Mouse (Mus musculus) G1E (cell line): Measurements from ENCODE around the gene Fgfr2. TPM values are rescaled to one million over a fixed set of nuclear protein-coding genes. Genes with fewer than 3 reads are reported as not detected.

ENCODE experiments used
- ATAC-seq: 2 replicates; pipeline ENCODE4 v1.8.0; 2016; ENCODE audit warnings: mild to moderate bottlenecking; ENCODE audit not compliant: insufficient number of reproducible peaks, poor library complexity, low FRiP score, severe bottlenecking; ENCODE audit errors: extremely low read depth
- DNase-seq: peaks from one replicate; pipeline ENCODE4 v3.0.0; 2012; ENCODE audit warnings: low spot score
- H3K27me3 ChIP-seq: 2 replicates; pipeline ENCODE4 v1.6.1; 2012; ENCODE audit warnings: mild to moderate bottlenecking, low read length, inconsistent platforms; ENCODE audit not compliant: insufficient read depth
- H3K36me3 ChIP-seq: replicated peaks from 2 replicates; pipeline ENCODE3; 2012; ENCODE audit warnings: mild to moderate bottlenecking, inconsistent platforms
- H3K4me1 ChIP-seq: 2 replicates; pipeline ENCODE4 v1.6.1; 2012; ENCODE audit warnings: low read depth, low read length, inconsistent platforms, mixed read lengths; ENCODE audit not compliant: insufficient read depth
- H3K4me3 ChIP-seq: 2 replicates; pipeline ENCODE4 v1.5.1; 2012; ENCODE audit warnings: low read depth, mild to moderate bottlenecking, inconsistent platforms, low read length, moderate library complexity, mixed read lengths
- H3K9me3 ChIP-seq: replicated peaks from 2 replicates; pipeline ENCODE4 v1.6.1; 2012; ENCODE audit warnings: inconsistent platforms
- CTCF ChIP-seq: IDR thresholded peaks from 2 replicates; pipeline ENCODE4 v1.5.1; 2012; ENCODE audit warnings: low read depth, low read length, inconsistent platforms, mixed read lengths
- GATA1 ChIP-seq: IDR thresholded peaks from 2 replicates; pipeline ENCODE4 v1.6.1; 2012; ENCODE audit warnings: borderline replicate concordance, low read length, inconsistent platforms, mixed read lengths
- GATA2 ChIP-seq: IDR thresholded peaks from 2 replicates; pipeline ENCODE4 v1.6.1; 2012; ENCODE audit warnings: low read depth, low read length, inconsistent platforms, borderline replicate concordance
- POLR2AphosphoS5 ChIP-seq: IDR thresholded peaks from 2 replicates; pipeline ENCODE4 v1.6.1; 2012; ENCODE audit warnings: low read depth, low read length, inconsistent platforms; ENCODE audit not compliant: insufficient replicate concordance
- TAL1 ChIP-seq: conservative IDR thresholded peaks from 2 replicates; pipeline ENCODE4 v1.6.1; 2012; ENCODE audit warnings: low read depth, low read length, inconsistent platforms, mixed read lengths
- polyA plus RNA-seq: library from polyadenylated mRNA; stranded (reverse); fragments of >175 nt; gene quantifications from 2 replicates; pipeline ENCODE4 v1.2.3, GENCODE M21; 2012
- total RNA-seq, 2 experiments: library from RNA; stranded (forward) in 1 of 2; stranded (reverse) in 1 of 2; fragments of 200-1000 nt in 1 of 2; fragments of >200 nt in 1 of 2; fragmentation: Nextera tagmentation in 1 of 2; gene quantifications; 2 replicates each; pipeline ENCODE4 v1.2.3; 2014 to 2017

Fgfr2 gene
- total and polyA plus RNA-seq, 3 experiments: 0.22 TPM; not detected in 2

DNA sequence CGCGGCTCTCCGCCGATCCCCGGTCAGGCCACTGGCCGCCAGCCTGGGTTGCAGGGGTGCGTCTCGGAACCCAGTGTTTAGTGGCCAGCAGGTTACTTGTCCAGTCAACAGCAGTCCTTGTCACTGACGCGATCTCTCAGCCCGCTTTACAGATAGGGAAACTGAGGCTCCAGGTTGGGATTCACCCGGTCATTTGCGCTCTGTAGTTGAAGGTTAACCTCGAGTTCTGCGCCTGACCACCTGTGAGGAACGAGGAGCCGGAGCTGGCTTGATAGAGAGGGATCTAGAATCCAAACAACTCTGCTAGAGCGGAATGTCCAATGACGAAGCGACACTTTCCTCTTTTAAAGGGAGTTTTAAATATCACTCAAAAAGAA lies 2603.1 kb downstream of the Fgfr2 start, which contains the start of gene Ate1:
Ate1 (minus strand) TSS at position 321 of the 377 bp plus-strand sequence.
- H3K27me3 ChIP-seq: no peaks in the 10 kb centered on the region
- peak within 1 kb of the TSS; percentile 85 for H3K4me3 ChIP-seq
- peaks cover 8% of the 10 kb centered on the region for H3K9me3 ChIP-seq
- ATAC-seq (no peak), DNase-seq (no peak)
- peaks cover 18% of the 10 kb centered on the region for H3K4me1 ChIP-seq
- H3K36me3 ChIP-seq: peaks cover 13% of the 10 kb centered on the region
- no peak for TF ChIP-seq CTCF
- no peak for TF ChIP-seq TAL1
- no peak for TF ChIP-seq POLR2AphosphoS5
- TF ChIP-seq GATA1: no peak
- TF ChIP-seq GATA2: no peak

GRCm38 (mm10) chr7:130519096-130520048 lies 2603.8 kb downstream of the Fgfr2 start:
- peaks cover 19% of the 10 kb centered on the region for H3K36me3 ChIP-seq
- peaks cover 8% of the 10 kb centered on the region for H3K9me3 ChIP-seq
- peak; percentile 80 for DNase-seq
- peak overlapping the region; percentile 85 for H3K4me3 ChIP-seq
- no peaks in the 10 kb centered on the region for H3K27me3 ChIP-seq
- peaks cover 20% of the 10 kb centered on the region for H3K4me1 ChIP-seq
- TF ChIP-seq GATA1: no peak
- TF ChIP-seq TAL1: no peak
- no peak for TF ChIP-seq GATA2
- TF ChIP-seq CTCF: no peak
- no peak for TF ChIP-seq POLR2AphosphoS5
- ATAC-seq: peak; percentile 81

- TF ChIP-seq GATA1 (no peak), GATA2 (no peak), POLR2AphosphoS5 (no peak), CTCF (no peak), TAL1 (no peak)
- ATAC-seq (no peak), DNase-seq (no peak)
Observed at GRCm38 (mm10) chr7:130518213-130519095, 2604.7 kb downstream of the Fgfr2 start.

DNA sequence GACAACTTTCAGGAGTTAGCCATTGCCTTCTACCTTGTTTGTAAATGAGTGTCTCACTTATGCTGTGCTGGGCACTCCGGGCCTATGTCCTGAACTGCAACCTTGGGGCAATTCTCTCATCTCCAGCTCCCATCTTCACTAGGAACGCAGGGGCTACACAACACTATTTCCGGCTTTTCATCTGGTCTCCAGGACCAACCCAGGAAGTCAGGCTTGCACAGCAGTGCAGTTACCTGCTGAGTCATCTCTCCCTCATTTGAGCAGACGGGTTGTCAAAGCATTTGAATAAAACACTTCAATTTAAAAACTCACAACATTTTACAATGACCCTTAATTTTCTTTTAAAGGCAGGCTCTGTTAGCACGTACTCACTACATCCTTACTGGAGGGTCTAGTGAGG lies 2612.9 kb downstream of the Fgfr2 start:
- no peak for TF ChIP-seq GATA2
- no peak for TF ChIP-seq TAL1
- TF ChIP-seq CTCF: no peak
- TF ChIP-seq POLR2AphosphoS5: no peak
- ATAC-seq (peak; percentile 86), DNase-seq (no peak)
- Histone ChIP-seq H3K27me3 (no peaks in the 10 kb centered on the region), H3K4me3 (no peak overlapping the region), H3K36me3 (peaks cover 65% of the 10 kb centered on the region), H3K9me3 (no peaks in the 10 kb centered on the region), H3K4me1 (peaks cover 6% of the 10 kb centered on the region)

More at GRCm38 (mm10) chr7:130518213-130519095, 2604.7 kb downstream of the Fgfr2 start:
- H3K4me3 ChIP-seq: peak overlapping the region; percentile 85
- H3K4me1 ChIP-seq: peaks cover 20% of the 10 kb centered on the region
- no peaks in the 10 kb centered on the region for H3K27me3 ChIP-seq
- H3K36me3 ChIP-seq: peaks cover 25% of the 10 kb centered on the region
- peaks cover 8% of the 10 kb centered on the region for H3K9me3 ChIP-seq

GRCm38 (mm10) chr7:130503006-130503405 lies 2620.1 kb downstream of the Fgfr2 start:
- Histone ChIP-seq H3K4me3 (no peak overlapping the region), H3K9me3 (no peaks in the 10 kb centered on the region), H3K4me1 (no peaks in the 10 kb centered on the region), H3K36me3 (peaks cover 67% of the 10 kb centered on the region), H3K27me3 (no peaks in the 10 kb centered on the region)
- TF ChIP-seq GATA1 (no peak), CTCF (no peak), TAL1 (no peak), GATA2 (no peak), POLR2AphosphoS5 (no peak)
- no peak for DNase-seq
- no peak for ATAC-seq

DNA sequence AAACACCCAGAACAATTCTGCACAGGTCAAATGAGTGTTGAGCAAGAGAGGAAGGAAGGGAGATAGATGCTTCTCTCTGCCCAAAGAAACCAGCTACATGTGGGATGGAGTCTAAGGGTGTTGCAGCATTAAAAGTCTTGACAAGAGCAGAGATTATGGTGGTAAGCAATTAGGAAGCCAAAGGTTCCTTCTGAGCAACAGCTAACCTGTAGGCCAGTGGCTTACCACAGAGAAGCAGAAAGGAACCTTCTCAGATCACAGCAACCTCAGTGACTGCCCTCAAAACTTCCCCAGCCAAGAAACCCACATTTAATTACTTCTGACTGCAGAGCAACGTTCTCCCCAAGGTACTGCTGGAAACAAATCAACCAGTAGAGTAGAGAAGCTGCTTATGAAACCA lies 2621.7 kb downstream of the Fgfr2 start:
- no peaks in the 10 kb centered on the region for H3K27me3 ChIP-seq
- no peak overlapping the region for H3K4me3 ChIP-seq
- H3K36me3 ChIP-seq: peaks cover 62% of the 10 kb centered on the region
- TF ChIP-seq CTCF (no peak), TAL1 (no peak), GATA1 (no peak)
- no peak for DNase-seq
- no peaks in the 10 kb centered on the region for H3K4me1 ChIP-seq
- H3K9me3 ChIP-seq: no peaks in the 10 kb centered on the region
- ATAC-seq: no peak
